Mouse (Mus musculus) myocyte (in vitro differentiated cells): ENCODE data around the gene Gid8.

Source experiments
- MAX ChIP-seq: IDR thresholded peaks from one replicate; pipeline ENCODE4 v1.6.1; 2011; ENCODE audit warnings: low read depth, mild to moderate bottlenecking, control low read depth
- MYOD1 ChIP-seq, 3 experiments: IDR thresholded peaks; one replicate each; pipeline ENCODE4 v1.6.1; 2011; ENCODE audit warnings: control low read depth in 2 of 3, low read depth in 2 of 3, mild to moderate bottlenecking in 2 of 3, moderate library complexity in 1 of 3; ENCODE audit not compliant: insufficient read length in 2 of 3, control insufficient read depth in 1 of 3
- MYOG ChIP-seq, 3 experiments: IDR thresholded peaks; one replicate each; pipeline ENCODE4 v1.6.1; 2011; ENCODE audit warnings: control low read depth in 2 of 3, low read depth in 2 of 3, mild to moderate bottlenecking in 2 of 3; ENCODE audit not compliant: insufficient read length in 2 of 3, control insufficient read depth in 1 of 3, insufficient read depth in 1 of 3
- POLR2A ChIP-seq: IDR thresholded peaks from one replicate; pipeline ENCODE4 v1.6.1; 2011; ENCODE audit warnings: low read depth, mild to moderate bottlenecking, control low read depth, moderate library complexity; ENCODE audit not compliant: insufficient read length
- REST ChIP-seq: IDR thresholded peaks from one replicate; pipeline ENCODE4 v1.6.1; 2011; ENCODE audit warnings: mild to moderate bottlenecking, control low read depth, moderate library complexity; ENCODE audit not compliant: insufficient read depth, insufficient read length
- SRF ChIP-seq: IDR thresholded peaks from one replicate; pipeline ENCODE4 v1.6.1; 2011; ENCODE audit warnings: low read depth; ENCODE audit not compliant: control insufficient read depth, insufficient read length
- TCF12 ChIP-seq: IDR thresholded peaks from one replicate; pipeline ENCODE4 v1.6.1; 2011; ENCODE audit warnings: mild to moderate bottlenecking, control low read depth; ENCODE audit not compliant: poor library complexity, insufficient read depth, severe bottlenecking

DNA sequence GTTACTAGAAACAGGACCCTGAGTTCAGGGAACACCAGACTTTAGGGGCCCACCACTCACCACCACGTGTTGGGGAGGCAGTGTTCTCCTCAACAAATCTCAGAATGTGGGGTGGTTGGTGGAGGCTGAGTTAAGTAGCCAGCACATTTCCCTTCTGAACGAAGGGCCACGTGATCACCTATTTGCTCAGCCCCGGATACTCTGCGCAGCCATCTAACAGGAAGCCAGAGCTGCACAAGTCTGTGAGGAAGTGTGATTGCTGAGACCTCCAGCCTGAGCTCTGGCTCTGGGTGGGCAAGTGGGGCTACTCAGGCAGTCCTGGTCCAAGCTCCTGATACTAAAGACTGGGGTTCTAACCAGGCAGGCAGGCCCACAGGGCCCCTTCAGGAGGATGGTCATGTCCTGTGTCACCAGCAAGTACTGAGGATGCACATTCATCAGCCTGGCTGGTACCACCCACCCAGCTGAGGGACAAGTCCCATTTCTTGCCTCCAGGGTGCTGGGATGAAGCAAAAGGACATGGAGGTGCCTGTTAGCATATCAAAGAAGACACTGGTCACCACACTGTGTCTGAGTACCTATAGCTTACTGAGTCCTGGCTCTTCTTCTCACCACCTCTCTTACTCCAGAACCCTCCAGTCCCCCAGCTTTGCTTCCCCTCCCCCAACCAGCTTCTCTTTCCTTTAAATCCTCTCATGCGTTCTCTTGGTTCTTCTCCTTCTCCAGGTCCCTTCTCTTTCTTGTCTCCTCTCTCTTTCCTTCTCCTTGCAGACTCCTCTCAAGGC, 16.9 kb downstream of the Gid8 start:
- TF ChIP-seq MYOG (IDR thresholded peaks at IDR 0.05; ENCODE audit: control insufficient read depth in 1 of 3, insufficient read depth in 1 of 3, insufficient read length in 2 of 3, low read depth in 2 of 3) (no peak), POLR2A (no peak), TCF12 (no peak), SRF (no peak), REST (no peak), MYOD1 (IDR thresholded peaks at IDR 0.05; ENCODE audit: control insufficient read depth in 1 of 3, insufficient read length in 2 of 3, low read depth in 2 of 3) (no peak), MAX (no peak)
